Mouse (Mus musculus): ENCODE measurements at regions not wholly inside any gene's neighbourhood (a gene's known extent, or its start where the extent isn't known, plus 50 kb on each side); places are given as distances from the start of the nearest gene placed in this dataset.

- TF ChIP-seq CTCF (IDR thresholded peaks at IDR 0.05; ENCODE audit: low read depth, low read length): no peak
- TF ChIP-seq GATA1 (IDR thresholded peaks at IDR 0.05; ENCODE audit: borderline replicate concordance, low read length): no peak
These were observed 258.5 kb downstream of the Cog6 start for GRCm38 (mm10) chr3:52758561-52758960.
